Mouse (Mus musculus) CH12F3 (cell line): ENCODE measurements around the gene Pnmal2.

Experiments used
- in situ Hi-C: fragments of 300-500 bp; cut with MboI; formaldehyde crosslinking; loops from 2 replicates; pipeline ENCODE4 v1.14.3; 2020; ENCODE audit warnings: low sequenced_read_pairs

Pnmal2 gene

GRCm38 (mm10) chr7:16971160-16971559 lies 26.7 kb downstream of the Pnmal2 start:
- in situ Hi-C loops = no loop called here

- in situ Hi-C loops = no loop called here
Measured at GRCm38 (mm10) chr7:16974018-16974417, 29.5 kb downstream of the Pnmal2 start.

- in situ Hi-C loops = no loop called here
Measured at GRCm38 (mm10) chr7:16976298-16976697, 31.8 kb downstream of the Pnmal2 start.

- in situ Hi-C loops = no loop called here
Measured at GRCm38 (mm10) chr7:16978173-16978572, 33.7 kb downstream of the Pnmal2 start.

- in situ Hi-C loops = no loop called here
Measured at GRCm38 (mm10) chr7:16978593-16978992, 34.1 kb downstream of the Pnmal2 start.

- in situ Hi-C loops = no loop called here
Measured at GRCm38 (mm10) chr7:16980348-16980747, 35.9 kb downstream of the Pnmal2 start.

- in situ Hi-C loops = no loop called here
Measured at GRCm38 (mm10) chr7:16982859-16983568, 38.5 kb downstream of the Pnmal2 start, which contains the start of gene Gm42372. TSS of gene Gm42372 (plus strand) at chr7:16983086.

GRCm38 (mm10) chr7:16987541-16988149 lies 43.2 kb downstream of the Pnmal2 start:
- in situ Hi-C loops = no loop called here

- in situ Hi-C loops = no loop called here
Measured at GRCm38 (mm10) chr7:16988405-16988804, 43.9 kb downstream of the Pnmal2 start.

GRCm38 (mm10) chr7:16990006-16990744 lies 45.7 kb downstream of the Pnmal2 start:
- in situ Hi-C loops = no loop called here

GRCm38 (mm10) chr7:16991681-16992450 lies 47.4 kb downstream of the Pnmal2 start:
- in situ Hi-C loops = no loop called here

GRCm38 (mm10) chr7:16992451-16992807 lies 47.9 kb downstream of the Pnmal2 start, which contains the start of gene Ccdc8:
TSS of gene Ccdc8 (plus strand) at chr7:16992708.
- in situ Hi-C loops = no loop called here

- in situ Hi-C loops = no loop called here
Measured at GRCm38 (mm10) chr7:16993651-16994399, 49.3 kb downstream of the Pnmal2 start.

- in situ Hi-C loops = no loop called here
Measured at GRCm38 (mm10) chr7:16994400-16994799, 49.9 kb downstream of the Pnmal2 start.

GRCm38 (mm10) chr7:16995345-16995744 lies 50.9 kb downstream of the Pnmal2 start:
- in situ Hi-C loops = loop anchor here (5.0 kb wide), 1 partner anchor 43 kb away; no protein-coding TSS in a partner anchor
